Mouse (Mus musculus) E14TG2a.4 (cell line): ENCODE results near the gene Gltp.
A peak's percentile ranks its signal among the peaks of the same experiment; 100 is the strongest.

ENCODE experiments used
- H3K27me3 ChIP-seq: 2 replicates; pipeline ENCODE4 v1.6.1; 2014; ENCODE audit warnings: low read length, control low read depth; ENCODE audit not compliant: insufficient read depth
- H3K36me3 ChIP-seq: 2 replicates; pipeline ENCODE4 v1.6.1; 2014; ENCODE audit warnings: low read length, control low read depth; ENCODE audit not compliant: insufficient read depth
- H3K4me1 ChIP-seq: replicated peaks from 2 replicates; pipeline ENCODE4 v1.6.1; 2014; ENCODE audit warnings: low read depth, low read length, control low read depth
- H3K4me3 ChIP-seq: replicated peaks from 2 replicates; pipeline ENCODE4 v1.5.1; 2014; ENCODE audit warnings: mild to moderate bottlenecking, low read length
- H3K9me3 ChIP-seq: 2 replicates; pipeline ENCODE4 v1.6.1; 2014; ENCODE audit warnings: low read length, control low read depth
- CTCF ChIP-seq: conservative IDR thresholded peaks from 2 replicates; pipeline ENCODE4 v1.5.1; 2014; ENCODE audit warnings: low read length
- NANOG ChIP-seq: IDR thresholded peaks from 2 replicates; pipeline ENCODE4 v1.6.1; 2014; ENCODE audit warnings: borderline replicate concordance, low read length, mixed read lengths
- POU5F1 ChIP-seq: IDR thresholded peaks from 2 replicates; pipeline ENCODE4 v1.6.1; 2014; ENCODE audit warnings: low read length, borderline replicate concordance

Gene Gltp

GRCm38 (mm10) chr5:114722846-114723245 lies 32.1 kb upstream of the Gltp start:
- TF ChIP-seq NANOG (no peak), POU5F1 (no peak), CTCF (no peak)
- Histone ChIP-seq H3K4me1 (peaks cover 37% of the 10 kb centered on the region), H3K9me3 (no peaks in the 10 kb centered on the region), H3K36me3 (peaks cover 73% of the 10 kb centered on the region), H3K4me3 (no peak overlapping the region), H3K27me3 (no peaks in the 10 kb centered on the region)

- TF ChIP-seq CTCF (no peak), NANOG (no peak), POU5F1 (no peak)
- peaks cover 73% of the 10 kb centered on the region for H3K36me3 ChIP-seq
Measured at GRCm38 (mm10) chr5:114721969-114722368, 31.2 kb upstream of the Gltp start.

GRCm38 (mm10) chr5:114720784-114721183 lies 30.0 kb upstream of the Gltp start:
- Histone ChIP-seq H3K27me3 (no peaks in the 10 kb centered on the region), H3K9me3 (no peaks in the 10 kb centered on the region), H3K36me3 (peaks cover 85% of the 10 kb centered on the region), H3K4me3 (no peak overlapping the region), H3K4me1 (peaks cover 42% of the 10 kb centered on the region)
- TF ChIP-seq POU5F1 (no peak), NANOG (no peak), CTCF (no peak)

More at GRCm38 (mm10) chr5:114721969-114722368, 31.2 kb upstream of the Gltp start:
- no peak overlapping the region for H3K4me3 ChIP-seq
- no peaks in the 10 kb centered on the region for H3K9me3 ChIP-seq
- no peaks in the 10 kb centered on the region for H3K27me3 ChIP-seq
- peaks cover 37% of the 10 kb centered on the region for H3K4me1 ChIP-seq

- Histone ChIP-seq H3K36me3 (peaks cover 94% of the 10 kb centered on the region), H3K4me3 (no peak overlapping the region), H3K27me3 (no peaks in the 10 kb centered on the region), H3K4me1 (peaks cover 45% of the 10 kb centered on the region), H3K9me3 (no peaks in the 10 kb centered on the region)
- TF ChIP-seq CTCF (no peak), NANOG (no peak), POU5F1 (no peak)
Measured at GRCm38 (mm10) chr5:114719928-114720270, 29.1 kb upstream of the Gltp start.

GRCm38 (mm10) chr5:114719003-114719927 lies 28.5 kb upstream of the Gltp start:
- no peak for TF ChIP-seq POU5F1
- no peak for TF ChIP-seq NANOG
- no peak for TF ChIP-seq CTCF
- Histone ChIP-seq H3K36me3 (peaks cover 99% of the 10 kb centered on the region), H3K4me1 (peaks cover 52% of the 10 kb centered on the region), H3K27me3 (no peaks in the 10 kb centered on the region), H3K4me3 (no peak overlapping the region), H3K9me3 (no peaks in the 10 kb centered on the region)

GRCm38 (mm10) chr5:114718483-114718882 lies 27.7 kb upstream of the Gltp start:
- no peaks in the 10 kb centered on the region for H3K9me3 ChIP-seq
- H3K36me3 ChIP-seq = peaks cover 99% of the 10 kb centered on the region
- no peaks in the 10 kb centered on the region for H3K27me3 ChIP-seq
- peaks cover 57% of the 10 kb centered on the region for H3K4me1 ChIP-seq
- no peak for TF ChIP-seq NANOG
- no peak for TF ChIP-seq POU5F1
- no peak for TF ChIP-seq CTCF
- no peak overlapping the region for H3K4me3 ChIP-seq

GRCm38 (mm10) chr5:114717937-114718336 lies 27.2 kb upstream of the Gltp start:
- no peaks in the 10 kb centered on the region for H3K9me3 ChIP-seq

GRCm38 (mm10) chr5:114717292-114717691 lies 26.5 kb upstream of the Gltp start:
- Histone ChIP-seq H3K36me3 (peaks cover 99% of the 10 kb centered on the region), H3K9me3 (no peaks in the 10 kb centered on the region), H3K27me3 (no peaks in the 10 kb centered on the region), H3K4me3 (peak overlapping the region; percentile 29; the same call in 1 of the 2 replicates), H3K4me1 (peaks cover 57% of the 10 kb centered on the region)
- no peak for TF ChIP-seq POU5F1
- TF ChIP-seq NANOG = no peak
- no peak for TF ChIP-seq CTCF

More at GRCm38 (mm10) chr5:114717937-114718336, 27.2 kb upstream of the Gltp start:
- TF ChIP-seq CTCF (no peak), NANOG (no peak), POU5F1 (no peak)
- H3K4me3 ChIP-seq = no peak overlapping the region
- H3K36me3 ChIP-seq = peaks cover 100% of the 10 kb centered on the region
- H3K4me1 ChIP-seq = peaks cover 57% of the 10 kb centered on the region
- no peaks in the 10 kb centered on the region for H3K27me3 ChIP-seq
